16 mouse cellular contexts compared by ENCODE assay signal in genomic region chr10:75221936-75222610, GRCm38 (mm10). TPM values are rescaled to one million over a fixed set of nuclear protein-coding genes. Genes with fewer than 3 reads are reported as not detected.
DNase-seq lines count a peak whose midpoint lies in the region; ATAC-seq and TF ChIP-seq lines count a peak whose summit lies in the region.
"Had no signal": no experiment of that assay in that cellular context is flagged by ENCODE, and none has a peak within 500 bp of the region (broad histone marks: within the 10 kb centered on the region; RNA-seq: fewer than 3 reads in every experiment).

No protein-coding gene starts in this region.

- no peak overlapping the region for H3K4me3 ChIP-seq in liver, embryonic 16.5 days (ENCODE audit: low read depth, low read length)
- H3K4me3 ChIP-seq in liver, embryonic 12.5 days, result no peak overlapping the region
- H3K4me3 ChIP-seq in G1E (ENCODE audit: low read depth, low read length), result no peak overlapping the region
- no peak overlapping the region for H3K4me3 ChIP-seq in liver, postnatal 0 days (ENCODE audit: low read depth, low read length)
- no peak overlapping the region for H3K4me3 ChIP-seq in hindbrain, embryonic 10.5 days
- H3K4me3 ChIP-seq: hindbrain, embryonic 13.5 days; midbrain, embryonic 15.5 days; neural tube, embryonic 13.5 days had no signal

- peak overlapping the region; percentile 54; the same call in 1 of the 2 replicates for H3K27ac ChIP-seq in liver, embryonic 16.5 days (ENCODE audit: low read length)
- H3K27ac ChIP-seq in liver, embryonic 12.5 days, result no peak overlapping the region
- peak overlapping the region; percentile 61 for H3K27ac ChIP-seq in liver, postnatal 0 days (ENCODE audit: low read depth)
- no peak overlapping the region for H3K27ac ChIP-seq in hindbrain, embryonic 10.5 days
- H3K27ac ChIP-seq: hindbrain, embryonic 13.5 days; kidney, postnatal 0 days; midbrain, embryonic 15.5 days; neural tube, embryonic 13.5 days had no signal

- ATAC-seq in liver, embryonic 16.5 days (ENCODE audit: low read depth), result peak; percentile 19; the same call in 1 of the 2 replicates
- ATAC-seq in liver, embryonic 12.5 days, result no peak
- peak; percentile 49 for ATAC-seq in G1E (ENCODE audit: extremely low read depth, insufficient number of reproducible peaks, low FRiP score, poor library complexity, severe bottlenecking)
- peak; percentile 51 for ATAC-seq in liver, postnatal 0 days
- ATAC-seq: forebrain, embryonic 14.5 days; midbrain, embryonic 15.5 days had no signal

- WGBS in liver, embryonic 16.5 days (ENCODE audit: insufficient replicate concordance), result 35% methylated on average over 4 of the region's 4 CpGs
- WGBS in liver, embryonic 12.5 days (ENCODE audit: insufficient replicate concordance), result 55% methylated on average over 4 of the region's 4 CpGs
- 53% methylated on average over 4 of the region's 4 CpGs for WGBS in liver, postnatal 0 days (ENCODE audit: insufficient replicate concordance)
- 79% methylated on average over 4 of the region's 4 CpGs for WGBS in hindbrain, embryonic 10.5 days

- no peak overlapping the region for H3K4me2 ChIP-seq in liver, embryonic 16.5 days (ENCODE audit: low read depth, low read length)
- no peak overlapping the region for H3K4me2 ChIP-seq in liver, embryonic 12.5 days
- H3K4me2 ChIP-seq in liver, postnatal 0 days (ENCODE audit: low read depth, low read length), result 0 out of 2 replicates have a peak overlapping the region, but pooled peaks have one; percentile 16
- H3K4me2 ChIP-seq: hindbrain, embryonic 13.5 days; midbrain, embryonic 15.5 days; neural tube, embryonic 13.5 days had no signal

- TF ChIP-seq CTCF in G1E (IDR thresholded peaks at IDR 0.05; ENCODE audit: low read depth, low read length), result no peak
- TF ChIP-seq CTCF in liver, postnatal 0 days (IDR thresholded peaks at IDR 0.05; ENCODE audit: low read depth), result no peak

- H3K36me3 ChIP-seq in liver, embryonic 16.5 days (ENCODE audit: control insufficient read depth, insufficient read depth), result no peaks in the 10 kb centered on the region
- H3K36me3 ChIP-seq in liver, embryonic 12.5 days, result no peaks in the 10 kb centered on the region
- H3K36me3 ChIP-seq in G1E (replicated peaks), result peaks cover 16% of the 10 kb centered on the region
- H3K36me3 ChIP-seq in liver, postnatal 0 days (replicated peaks; ENCODE audit: insufficient read depth, low read length), result no peaks in the 10 kb centered on the region
- H3K36me3 ChIP-seq in hindbrain, embryonic 10.5 days, result no peaks in the 10 kb centered on the region
- H3K36me3 ChIP-seq: hindbrain, embryonic 13.5 days; midbrain, embryonic 15.5 days; neural tube, embryonic 13.5 days had no signal

- no peak for TF ChIP-seq EP300 in liver, postnatal 0 days (IDR thresholded peaks at IDR 0.05; ENCODE audit: low read depth)

- H3K27me3 ChIP-seq in liver, embryonic 16.5 days (ENCODE audit: control insufficient read depth, insufficient read depth, low read depth, low read length), result no peaks in the 10 kb centered on the region
- no peaks in the 10 kb centered on the region for H3K27me3 ChIP-seq in liver, embryonic 12.5 days (replicated peaks)
- no peaks in the 10 kb centered on the region for H3K27me3 ChIP-seq in G1E (ENCODE audit: insufficient read depth, low read length)
- no peaks in the 10 kb centered on the region for H3K27me3 ChIP-seq in liver, postnatal 0 days (ENCODE audit: insufficient read depth, low read length)
- H3K27me3 ChIP-seq in hindbrain, embryonic 10.5 days (ENCODE audit: insufficient read depth, poor library complexity, severe bottlenecking), result no peaks in the 10 kb centered on the region
- H3K27me3 ChIP-seq: hindbrain, embryonic 13.5 days; midbrain, embryonic 15.5 days; neural tube, embryonic 13.5 days had no signal

- no peak overlapping the region for H3K9ac ChIP-seq in liver, embryonic 16.5 days (ENCODE audit: low read depth, low read length)
- no peak overlapping the region for H3K9ac ChIP-seq in liver, embryonic 12.5 days
- 0 out of 2 replicates have a peak overlapping the region, but pooled peaks have one; percentile 11 for H3K9ac ChIP-seq in liver, postnatal 0 days (replicated peaks)
- H3K9ac ChIP-seq: hindbrain, embryonic 13.5 days; midbrain, embryonic 15.5 days; neural tube, embryonic 13.5 days had no signal

- H3K9me3 ChIP-seq in liver, embryonic 16.5 days (replicated peaks; ENCODE audit: control insufficient read depth, low read length), result no peaks in the 10 kb centered on the region
- no peaks in the 10 kb centered on the region for H3K9me3 ChIP-seq in liver, embryonic 12.5 days (replicated peaks)
- no peaks in the 10 kb centered on the region for H3K9me3 ChIP-seq in G1E (replicated peaks)
- H3K9me3 ChIP-seq in liver, postnatal 0 days (ENCODE audit: low read length), result no peaks in the 10 kb centered on the region
- H3K9me3 ChIP-seq in hindbrain, embryonic 10.5 days, result no peaks in the 10 kb centered on the region
- H3K9me3 ChIP-seq: hindbrain, embryonic 13.5 days; midbrain, embryonic 15.5 days; neural tube, embryonic 13.5 days had no signal

- peak; percentile 77 for DNase-seq in heart, adult 11 months
- no peak for DNase-seq in heart, adult 8-10 months (ENCODE audit: low spot score)
- DNase-seq in G1E (ENCODE audit: low spot score), result no peak
- DNase-seq in liver, postnatal 0 days, result no peak
- DNase-seq in cerebellum, postnatal 25 days, result no peak
- no peak for DNase-seq in hindbrain, embryonic 10.5 days (ENCODE audit: low spot score)
- DNase-seq: cerebellum, postnatal 36 days; left cerebral cortex, postnatal 4 days; thymus, postnatal 4 days had no signal

- H3K4me1 ChIP-seq in liver, embryonic 16.5 days (ENCODE audit: control insufficient read depth, low read depth, low read length), result peaks cover 16% of the 10 kb centered on the region
- peaks cover 39% of the 10 kb centered on the region for H3K4me1 ChIP-seq in liver, embryonic 12.5 days
- peaks cover 18% of the 10 kb centered on the region for H3K4me1 ChIP-seq in G1E (ENCODE audit: insufficient read depth, low read depth, low read length)
- peaks cover 32% of the 10 kb centered on the region for H3K4me1 ChIP-seq in liver, postnatal 0 days (ENCODE audit: insufficient read depth)
- no peaks in the 10 kb centered on the region; the same call in 1 of the 2 replicates for H3K4me1 ChIP-seq in hindbrain, embryonic 10.5 days (replicated peaks)

RNA-seq across cellular contexts. Expression of gene Specc1l, which starts 10.2 kb away (rescaled TPM):
- 10 to 100 TPM; 41.2 to 50.7 (median 45.0) TPM for total RNA-seq in heart, adult 8-10 months (2022)
- 5.6 and 6.7 TPM in 2 replicates for polyA plus RNA-seq in liver, embryonic 16.5 days (2015; fragmentation: Nextera tagmentation; extraction: Ambion mirVana)
- 13.2 and 13.4 TPM in 2 replicates for polyA plus RNA-seq in liver, embryonic 12.5 days (2016; fragmentation: Nextera tagmentation; extraction: Ambion mirVana)
- 24.2 and 27.4 TPM in 2 replicates for total RNA-seq in G1E (2014; fragmentation: Nextera tagmentation)
- 28.6 and 31.1 TPM in 2 replicates for total RNA-seq in G1E (2017)
- polyA plus RNA-seq in G1E (2012), result 5.8 and 6.6 TPM in 2 replicates
- 3.5 and 4.0 TPM in 2 replicates for polyA plus RNA-seq in liver, postnatal 0 days (2015; fragmentation: Nextera tagmentation; extraction: Ambion mirVana)
- polyA plus RNA-seq in hindbrain, embryonic 10.5 days (2016; fragmentation: Nextera tagmentation; extraction: Ambion mirVana), result 38.5 and 38.8 TPM in 2 replicates

Comparison
In these comparisons a context has a peak if more than half of its experiments do, and no peak if none do; other contexts are left out.
1. H3K27ac ChIP-seq: peak in liver, embryonic 16.5 days (single experiment) and liver, postnatal 0 days (single experiment); none in liver, embryonic 12.5 days (single experiment) and hindbrain, embryonic 10.5 days (single experiment).